Mouse (Mus musculus): ENCODE results near the gene Chrnb1. TPM values are rescaled to one million over a fixed set of nuclear protein-coding genes. Genes with fewer than 3 reads are reported as not detected.
A peak's percentile ranks its signal among the peaks of the same experiment; 100 is the strongest.

Chrnb1 gene
- total and polyA plus RNA-seq, 2 experiments: 0.28 to 0.46 TPM

GRCm38 (mm10) chr11:69803328-69803727 lies 7.6 kb upstream of the Chrnb1 start:
- peak overlapping the region; percentile 81 for H3K27ac ChIP-seq (replicated peaks; ENCODE audit: insufficient read depth, low read depth, low read length)
- H3K27me3 ChIP-seq (ENCODE audit: control insufficient read depth, insufficient read depth, low read length): peaks cover 9% of the 10 kb centered on the region

GRCm38 (mm10) chr11:69802648-69803105 lies 6.9 kb upstream of the Chrnb1 start:
- Histone ChIP-seq H3K27me3 (ENCODE audit: control insufficient read depth, insufficient read depth, low read length) (peaks cover 9% of the 10 kb centered on the region), H3K36me3 (ENCODE audit: control insufficient read depth, insufficient read depth, low read length) (no peaks in the 10 kb centered on the region), H3K27ac (replicated peaks; ENCODE audit: insufficient read depth, low read depth, low read length) (0 out of 2 replicates have a peak overlapping the region, but pooled peaks have one; percentile 81), H3K79me2 (ENCODE audit: control insufficient read depth, insufficient read depth, low read length) (no peaks in the 10 kb centered on the region), H3K4me1 (ENCODE audit: control insufficient read depth, insufficient read depth, low read length) (peaks cover 4% of the 10 kb centered on the region), H3K9ac (ENCODE audit: low read depth, low read length) (peak overlapping the region; percentile 61), H3K4me3 (ENCODE audit: insufficient read depth, low read depth, low read length) (peak overlapping the region; percentile 59)
- no peak for TF ChIP-seq CTCF (IDR thresholded peaks at IDR 0.05; ENCODE audit: low read depth, low read length)
- TF ChIP-seq POLR2A (IDR thresholded peaks at IDR 0.05; ENCODE audit: extremely low read depth, insufficient read depth, low read length): 0 out of 2 replicates have a peak, but pooled peaks have one; percentile 33
- WGBS: under 1% methylated on average over 33 of the region's 33 CpGs
- DNase-seq (ENCODE audit: extremely low read depth, low read depth, low spot score): peak; percentile 62

More at GRCm38 (mm10) chr11:69803328-69803727, 7.6 kb upstream of the Chrnb1 start:
- H3K79me2 ChIP-seq (ENCODE audit: control insufficient read depth, insufficient read depth, low read length): no peaks in the 10 kb centered on the region
- H3K4me3 ChIP-seq (ENCODE audit: insufficient read depth, low read depth, low read length): peak overlapping the region; percentile 59
- TF ChIP-seq POLR2A (IDR thresholded peaks at IDR 0.05; ENCODE audit: extremely low read depth, insufficient read depth, low read length): no peak
- no peak for TF ChIP-seq CTCF (IDR thresholded peaks at IDR 0.05; ENCODE audit: low read depth, low read length)
- H3K4me1 ChIP-seq (ENCODE audit: control insufficient read depth, insufficient read depth, low read length): peaks cover 4% of the 10 kb centered on the region
- 2% methylated on average over 12 of the region's 12 CpGs for WGBS
- peak overlapping the region; percentile 61 for H3K9ac ChIP-seq (ENCODE audit: low read depth, low read length)
- DNase-seq (ENCODE audit: extremely low read depth, low read depth, low spot score): peak; percentile 61
- no peaks in the 10 kb centered on the region for H3K36me3 ChIP-seq (ENCODE audit: control insufficient read depth, insufficient read depth, low read length)

GRCm38 (mm10) chr11:69801379-69801977 lies 5.7 kb upstream of the Chrnb1 start, which contains the start of gene Fgf11:
Gene Fgf11, minus strand, starts transcription at chr11:69801857.
- Histone ChIP-seq H3K27ac (replicated peaks; ENCODE audit: insufficient read depth, low read depth, low read length) (no peak within 1 kb of the TSS), H3K9ac (ENCODE audit: low read depth, low read length) (peak within 1 kb of the TSS; percentile 61), H3K4me1 (ENCODE audit: control insufficient read depth, insufficient read depth, low read length) (peaks cover 4% of the 10 kb centered on the region), H3K79me2 (ENCODE audit: control insufficient read depth, insufficient read depth, low read length) (no peaks in the 10 kb centered on the region), H3K27me3 (ENCODE audit: control insufficient read depth, insufficient read depth, low read length) (peaks cover 9% of the 10 kb centered on the region), H3K4me3 (ENCODE audit: insufficient read depth, low read depth, low read length) (peak within 1 kb of the TSS; percentile 59), H3K36me3 (ENCODE audit: control insufficient read depth, insufficient read depth, low read length) (no peaks in the 10 kb centered on the region)
- 3% methylated on average over 33 of the region's 33 CpGs for WGBS
- TF ChIP-seq CTCF (IDR thresholded peaks at IDR 0.05; ENCODE audit: low read depth, low read length): no peak
- TF ChIP-seq POLR2A (IDR thresholded peaks at IDR 0.05; ENCODE audit: extremely low read depth, insufficient read depth, low read length): no peak
- no peak for DNase-seq (ENCODE audit: extremely low read depth, low read depth, low spot score)

GRCm38 (mm10) chr11:69800392-69801197 lies 4.9 kb upstream of the Chrnb1 start:
- Histone ChIP-seq H3K27ac (replicated peaks; ENCODE audit: insufficient read depth, low read depth, low read length) (no peak overlapping the region), H3K4me3 (ENCODE audit: insufficient read depth, low read depth, low read length) (no peak overlapping the region; the same call in 1 of the 2 replicates), H3K27me3 (ENCODE audit: control insufficient read depth, insufficient read depth, low read length) (peaks cover 9% of the 10 kb centered on the region), H3K4me1 (ENCODE audit: control insufficient read depth, insufficient read depth, low read length) (peaks cover 4% of the 10 kb centered on the region), H3K36me3 (ENCODE audit: control insufficient read depth, insufficient read depth, low read length) (no peaks in the 10 kb centered on the region), H3K9ac (ENCODE audit: low read depth, low read length) (no peak overlapping the region), H3K79me2 (ENCODE audit: control insufficient read depth, insufficient read depth, low read length) (no peaks in the 10 kb centered on the region)
- 4% methylated on average over 36 of the region's 36 CpGs for WGBS
- no peak for DNase-seq (ENCODE audit: extremely low read depth, low read depth, low spot score)
- TF ChIP-seq POLR2A (IDR thresholded peaks at IDR 0.05; ENCODE audit: extremely low read depth, insufficient read depth, low read length) (no peak), CTCF (IDR thresholded peaks at IDR 0.05; ENCODE audit: low read depth, low read length) (no peak)

GRCm38 (mm10) chr11:69800138-69800391 lies 4.3 kb upstream of the Chrnb1 start:
- 14% methylated on average over 11 of the region's 11 CpGs for WGBS
- Histone ChIP-seq H3K79me2 (ENCODE audit: control insufficient read depth, insufficient read depth, low read length) (no peaks in the 10 kb centered on the region), H3K36me3 (ENCODE audit: control insufficient read depth, insufficient read depth, low read length) (no peaks in the 10 kb centered on the region), H3K4me3 (ENCODE audit: insufficient read depth, low read depth, low read length) (no peak overlapping the region), H3K27me3 (ENCODE audit: control insufficient read depth, insufficient read depth, low read length) (peaks cover 9% of the 10 kb centered on the region), H3K9ac (ENCODE audit: low read depth, low read length) (no peak overlapping the region), H3K4me1 (ENCODE audit: control insufficient read depth, insufficient read depth, low read length) (peaks cover 4% of the 10 kb centered on the region), H3K27ac (replicated peaks; ENCODE audit: insufficient read depth, low read depth, low read length) (no peak overlapping the region)
- no peak for TF ChIP-seq POLR2A (IDR thresholded peaks at IDR 0.05; ENCODE audit: extremely low read depth, insufficient read depth, low read length)
- no peak for TF ChIP-seq CTCF (IDR thresholded peaks at IDR 0.05; ENCODE audit: low read depth, low read length)
- DNase-seq (ENCODE audit: extremely low read depth, low read depth, low spot score): no peak
